Mouse (Mus musculus) embryonic facial prominence, embryonic 11.5 days (tissue): Measurements from ENCODE around the gene Tmem59l. TPM values are rescaled to one million over a fixed set of nuclear protein-coding genes. Genes with fewer than 3 reads are reported as not detected.

Experiments used
- ATAC-seq: fragments of 200-750 bp; cut with Nextera tagmentation; replicated peaks from 2 replicates; pipeline ENCODE4 v1.8.0; 2017; ENCODE audit warnings: low read depth; ENCODE audit not compliant: insufficient number of reproducible peaks, low FRiP score, low TSS enrichment
- DNase-seq: peaks from one replicate; pipeline ENCODE4 v3.0.0-alpha.2; 2015; ENCODE audit warnings: low spot score
- H3K27ac ChIP-seq: fragments of 300-500 bp; sonication (generic); replicated peaks from 2 replicates; pipeline ENCODE4 v1.5.1; 2014; ENCODE audit warnings: mild to moderate bottlenecking, low read depth, low read length, control low read depth
- H3K27me3 ChIP-seq: fragments of 300-500 bp; sonication (generic); 2 replicates; pipeline ENCODE4 v1.6.1; 2014; ENCODE audit warnings: mild to moderate bottlenecking, low read length, moderate library complexity, mixed read lengths; ENCODE audit not compliant: control insufficient read depth, insufficient read depth
- H3K36me3 ChIP-seq: fragments of 300-500 bp; sonication (generic); replicated peaks from 2 replicates; pipeline ENCODE4 v1.6.1; 2014; ENCODE audit warnings: low read depth, mild to moderate bottlenecking, low read length, moderate library complexity, mixed read lengths; ENCODE audit not compliant: control insufficient read depth, insufficient read depth
- H3K4me1 ChIP-seq: fragments of 300-500 bp; sonication (generic); 2 replicates; pipeline ENCODE4 v1.6.1; 2014; ENCODE audit warnings: low read length, mixed read lengths; ENCODE audit not compliant: control insufficient read depth, insufficient read depth
- H3K4me2 ChIP-seq: fragments of 300-500 bp; sonication (generic); 2 replicates; pipeline ENCODE4 v1.6.1; 2014; ENCODE audit warnings: low read depth, mild to moderate bottlenecking, control low read depth, low read length, moderate library complexity
- H3K4me3 ChIP-seq: fragments of 300-500 bp; sonication (generic); 2 replicates; pipeline ENCODE4 v1.5.1; 2014; ENCODE audit warnings: low read depth, low read length, control low read depth
- H3K9ac ChIP-seq: fragments of 300-500 bp; sonication (generic); replicated peaks from 2 replicates; pipeline ENCODE4 v1.6.1; 2014; ENCODE audit warnings: mild to moderate bottlenecking, control low read depth, low read length
- H3K9me3 ChIP-seq: fragments of 300-500 bp; sonication (generic); replicated peaks from 2 replicates; pipeline ENCODE4 v1.6.1; 2016; ENCODE audit warnings: mild to moderate bottlenecking, low read length, inconsistent platforms, mixed read lengths; ENCODE audit not compliant: control insufficient read depth
- WGBS: fragments of 180-500 bp; shearing (Covaris S2); extraction: QIAGEN DNeasy Blood & Tissue Kit; methylation state at CpG from one replicate; pipeline ENCODE4 v1.1.7; 2014; 5-methylcytosine and 5-hydroxymethylcytosine counted together
- polyA plus RNA-seq: library from polyadenylated mRNA; unstranded; fragments of >200 nt; fragmentation: Nextera tagmentation; extraction: Ambion mirVana; gene quantifications from 2 replicates; pipeline ENCODE4 v1.2.1, GENCODE M21; 2014

Tmem59l gene
- polyA plus RNA-seq, 1 experiment from 2014 or later, result 25.4 TPM

DNA sequence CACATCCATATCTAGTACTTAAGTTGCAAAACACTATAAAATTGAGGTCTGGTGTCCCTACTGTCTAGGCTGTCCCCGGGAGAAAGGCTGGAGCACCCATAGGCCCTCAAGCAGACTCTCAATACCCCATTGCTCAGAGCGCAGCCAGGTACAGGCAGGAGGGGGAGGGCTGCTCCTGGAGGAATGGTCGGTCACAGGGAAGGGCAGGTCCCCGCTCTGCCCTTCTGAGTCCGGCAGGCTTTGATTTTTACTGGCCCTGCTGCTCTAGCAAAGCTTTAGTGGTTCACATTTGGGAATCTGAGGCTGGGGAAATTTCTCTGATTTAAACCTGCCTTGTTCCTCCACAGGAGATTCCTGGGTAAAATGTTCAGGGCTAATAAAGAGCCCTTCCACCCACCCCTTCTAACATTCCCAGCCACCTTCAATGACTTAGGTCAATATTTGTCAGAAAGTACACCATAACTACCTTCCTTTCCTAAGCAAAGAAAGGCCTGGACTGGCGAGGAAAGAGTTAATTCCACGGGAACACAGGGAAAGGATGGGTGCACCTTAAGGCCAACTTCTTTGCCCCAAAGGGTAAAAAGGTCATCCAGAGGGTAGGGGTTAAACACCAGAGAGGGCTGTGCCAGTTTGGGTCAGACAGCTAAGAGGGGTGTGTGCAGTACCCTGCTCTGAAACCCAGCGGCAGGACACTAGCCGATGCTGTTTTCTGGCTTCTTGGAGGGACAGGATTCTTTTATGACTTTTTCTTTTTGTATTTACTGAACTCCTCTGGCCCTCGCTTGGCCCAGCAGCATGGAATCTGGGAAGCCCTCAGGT lies 3.1 kb upstream of the Tmem59l start:
- peak overlapping the region; percentile 7; the same call in 1 of the 2 replicates for H3K4me2 ChIP-seq
- H3K9me3 ChIP-seq, result no peaks in the 10 kb centered on the region
- H3K36me3 ChIP-seq, result no peaks in the 10 kb centered on the region
- no peak overlapping the region for H3K4me3 ChIP-seq
- H3K27ac ChIP-seq, result no peak overlapping the region
- DNase-seq (no peak), ATAC-seq (no peak)
- no peak overlapping the region for H3K9ac ChIP-seq
- H3K4me1 ChIP-seq, result peaks cover 15% of the 10 kb centered on the region
- peaks cover 48% of the 10 kb centered on the region for H3K27me3 ChIP-seq
- 8% methylated on average over 10 of the region's 10 CpGs for WGBS

DNA sequence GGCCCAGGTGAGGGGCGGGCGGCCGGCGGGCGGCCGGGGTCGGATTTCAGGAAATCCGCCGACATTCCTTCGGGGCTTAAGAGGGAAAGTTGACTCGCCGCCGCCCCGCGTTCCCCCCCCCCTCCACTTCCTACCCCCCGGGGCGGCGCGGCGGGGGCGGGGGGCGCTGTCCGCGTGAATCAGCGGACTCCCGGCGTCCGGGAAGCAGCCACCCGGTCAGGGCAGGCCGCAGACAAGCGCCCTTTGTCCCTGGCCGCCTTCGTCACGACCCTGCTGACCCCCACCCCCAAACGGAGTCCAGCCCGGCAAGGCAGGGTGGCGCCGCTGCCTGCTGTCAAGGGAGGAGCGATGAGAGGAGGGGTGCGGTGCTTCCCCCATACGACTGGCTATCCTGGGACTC lies 2.4 kb upstream of the Tmem59l start:
- peaks cover 15% of the 10 kb centered on the region for H3K4me1 ChIP-seq

DNA sequence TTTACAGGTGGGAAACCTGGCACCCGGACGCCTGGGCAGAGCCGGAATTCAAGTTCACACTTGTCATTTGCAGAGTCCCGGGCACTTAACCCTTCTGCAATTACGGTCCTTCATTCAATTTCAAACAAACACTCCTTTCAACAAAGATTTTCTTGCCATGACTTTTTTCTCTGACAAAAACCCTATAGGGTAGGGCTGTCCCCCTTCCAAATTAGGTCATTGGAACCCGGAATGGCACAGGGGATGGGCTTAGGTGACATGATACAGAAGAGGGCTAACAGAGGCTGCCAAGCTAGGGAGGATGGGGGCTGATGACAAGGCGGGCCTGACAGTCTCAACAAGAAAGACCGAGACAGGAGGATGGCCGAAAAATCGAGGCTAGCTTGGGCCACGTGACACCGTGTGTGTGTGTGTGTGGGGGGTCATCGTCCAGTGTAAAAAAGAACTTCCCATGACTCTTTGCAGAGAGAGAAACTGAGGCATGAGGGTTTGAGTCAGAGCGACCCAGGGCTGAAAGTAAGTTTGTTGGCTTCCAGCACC lies 1.8 kb upstream of the Tmem59l start:
- Histone ChIP-seq H3K4me3 (peak overlapping the region; percentile 20), H3K36me3 (no peaks in the 10 kb centered on the region), H3K9ac (no peak overlapping the region), H3K27me3 (peaks cover 40% of the 10 kb centered on the region), H3K4me2 (peak overlapping the region; percentile 60), H3K9me3 (no peaks in the 10 kb centered on the region), H3K27ac (peak overlapping the region; percentile 16; the same call in 1 of the 2 replicates), H3K4me1 (peaks cover 15% of the 10 kb centered on the region)
- WGBS, result under 1% methylated on average over 14 of the region's 14 CpGs
- DNase-seq (no peak), ATAC-seq (no peak)

More for the DNA sequence above, 2.4 kb upstream of the Tmem59l start:
- Histone ChIP-seq H3K36me3 (no peaks in the 10 kb centered on the region), H3K9me3 (no peaks in the 10 kb centered on the region), H3K4me2 (peak overlapping the region; percentile 60), H3K9ac (0 out of 2 replicates have a peak overlapping the region, but pooled peaks have one; percentile 18), H3K4me3 (peak overlapping the region; percentile 20), H3K27ac (peak overlapping the region; percentile 29; the same call in 1 of the 2 replicates), H3K27me3 (peaks cover 45% of the 10 kb centered on the region)
- DNase-seq (peak; percentile 59), ATAC-seq (no peak)
- WGBS, result 0% methylated on average over 29 of the region's 41 CpGs

DNA sequence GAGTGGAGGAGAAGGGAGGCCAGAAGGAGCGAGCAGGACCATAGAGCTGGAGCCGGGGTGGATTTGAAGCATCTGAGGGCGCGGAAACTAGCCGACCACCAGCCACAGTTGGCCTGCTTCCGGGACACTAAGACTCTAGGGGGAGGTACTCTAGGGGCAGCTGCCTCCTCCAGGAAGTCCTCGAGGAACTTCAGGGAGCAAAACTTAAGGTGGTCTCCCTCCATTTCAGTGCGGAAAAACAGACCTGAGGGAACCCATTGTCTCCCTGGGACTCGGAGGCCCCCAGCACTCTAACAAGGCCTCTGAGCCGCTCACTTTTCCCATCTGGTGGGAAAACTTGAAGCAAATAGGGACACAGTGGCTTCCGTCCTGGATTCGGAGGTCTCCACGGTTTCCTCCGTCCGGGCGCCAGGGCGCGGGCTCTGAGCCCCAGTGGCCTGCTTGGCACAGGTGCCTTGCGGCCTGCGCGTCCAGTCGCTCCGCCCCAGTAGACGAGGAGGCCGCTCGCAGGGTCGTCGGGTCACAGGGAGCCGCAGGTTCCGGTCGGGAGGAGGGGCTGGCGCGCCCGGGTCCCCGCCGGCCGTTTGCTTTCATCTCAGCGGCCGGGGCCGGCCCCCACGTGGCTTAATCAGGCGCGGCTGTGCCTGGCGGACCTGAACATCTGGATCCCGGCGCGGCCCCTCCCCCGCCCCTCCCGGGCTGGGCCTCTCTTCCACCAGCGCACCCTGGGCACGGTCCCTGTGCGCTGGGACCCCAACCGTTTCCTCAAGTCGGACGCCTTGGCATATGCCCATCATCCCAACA lies 1.0 kb upstream of the Tmem59l start:
- no peaks in the 10 kb centered on the region for H3K36me3 ChIP-seq
- WGBS, result 2% methylated on average over 54 of the region's 55 CpGs
- peak overlapping the region; percentile 55 for H3K4me2 ChIP-seq
- peaks cover 13% of the 10 kb centered on the region for H3K4me1 ChIP-seq
- H3K9me3 ChIP-seq, result no peaks in the 10 kb centered on the region
- H3K4me3 ChIP-seq, result peak overlapping the region; percentile 8
- peaks cover 32% of the 10 kb centered on the region for H3K27me3 ChIP-seq
- DNase-seq (peak; percentile 83), ATAC-seq (peak; percentile 30; the same call in 1 of the 2 replicates)
- H3K9ac ChIP-seq, result peak overlapping the region; percentile 32; the same call in 1 of the 2 replicates
- no peak overlapping the region; the same call in 1 of the 2 replicates for H3K27ac ChIP-seq

DNA sequence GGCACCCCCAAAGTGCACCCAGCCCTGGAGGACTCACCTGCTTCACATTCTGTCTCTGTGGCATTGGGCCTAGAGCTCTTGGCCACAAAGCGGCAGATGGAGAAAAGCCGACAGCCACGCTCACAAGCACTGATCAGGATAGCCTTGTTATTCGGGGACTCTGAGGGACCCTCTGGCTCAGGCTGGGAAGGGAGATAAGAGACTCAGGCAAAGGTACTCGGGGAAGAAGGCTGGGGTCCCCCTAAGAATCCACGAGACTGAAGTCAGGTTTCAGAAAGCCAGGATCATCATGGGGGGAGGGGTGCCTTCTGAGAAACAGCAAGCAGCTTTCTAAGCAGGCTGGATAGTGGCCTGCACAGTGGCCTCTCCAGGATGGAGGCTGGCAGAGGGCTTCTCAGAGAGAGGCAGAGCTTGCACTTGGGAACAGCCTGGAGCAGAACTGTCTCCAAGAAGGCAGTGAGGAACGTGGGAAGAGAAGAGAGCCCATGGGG lies 922 bp downstream of the Tmem59l start:
- no peaks in the 10 kb centered on the region for H3K9me3 ChIP-seq
- H3K4me3 ChIP-seq, result no peak overlapping the region
- H3K27me3 ChIP-seq, result peaks cover 14% of the 10 kb centered on the region
- no peak overlapping the region for H3K27ac ChIP-seq
- peaks cover 11% of the 10 kb centered on the region for H3K4me1 ChIP-seq
- H3K4me2 ChIP-seq, result no peak overlapping the region
- no peak overlapping the region for H3K9ac ChIP-seq
- WGBS, result 39% methylated on average over 7 of the region's 7 CpGs
- ATAC-seq (no peak), DNase-seq (no peak)
- H3K36me3 ChIP-seq, result no peaks in the 10 kb centered on the region

DNA sequence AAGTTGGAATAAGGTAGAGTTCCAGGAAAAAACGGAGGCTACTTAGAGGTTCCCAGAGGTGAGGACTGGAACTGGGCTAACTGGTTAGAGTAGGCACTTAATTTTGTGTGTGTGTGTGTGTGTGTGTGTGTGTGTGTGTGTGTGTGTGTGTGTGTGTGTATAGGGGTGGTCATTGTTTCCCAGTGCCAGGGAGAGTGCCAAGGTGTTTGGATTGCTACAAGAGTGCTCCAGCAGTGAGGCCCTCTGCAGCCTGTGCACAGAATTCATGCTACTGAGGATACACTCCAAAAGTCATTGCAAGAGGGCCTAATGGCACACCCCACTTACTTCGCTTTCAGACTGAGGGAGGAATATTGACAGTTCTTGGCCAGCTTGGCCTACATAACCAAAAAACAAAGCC lies 4.2 kb downstream of the Tmem59l start:
- no peaks in the 10 kb centered on the region; the same call in 1 of the 2 replicates for H3K4me1 ChIP-seq
- DNase-seq (no peak), ATAC-seq (no peak)
- H3K9ac ChIP-seq, result no peak overlapping the region
- 61% methylated on average over 2 of the region's 2 CpGs for WGBS
- H3K4me2 ChIP-seq, result no peak overlapping the region
- H3K27me3 ChIP-seq, result peaks cover 7% of the 10 kb centered on the region
- H3K27ac ChIP-seq, result no peak overlapping the region
- H3K4me3 ChIP-seq, result no peak overlapping the region
- H3K9me3 ChIP-seq, result no peaks in the 10 kb centered on the region
- no peaks in the 10 kb centered on the region for H3K36me3 ChIP-seq

DNA sequence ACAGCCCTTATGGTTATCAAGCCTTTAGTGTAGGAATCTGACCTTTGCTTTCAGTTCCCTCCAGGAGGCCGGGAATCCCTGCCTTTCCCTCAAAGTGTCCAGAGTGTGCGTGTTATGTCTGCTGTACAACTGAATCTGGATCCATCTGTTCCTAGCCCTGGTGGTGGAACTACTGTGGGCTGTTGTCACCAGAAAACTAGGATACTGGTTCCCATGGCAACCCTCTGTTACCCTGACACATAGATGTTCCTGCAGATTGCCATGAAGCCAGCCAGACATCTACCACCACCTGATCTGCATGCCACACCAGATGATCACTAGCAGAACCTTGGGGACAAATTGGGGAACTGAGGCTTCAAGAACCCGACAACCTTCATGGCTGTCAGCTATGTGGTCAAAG lies 5.2 kb downstream of the Tmem59l start:
- DNase-seq (no peak), ATAC-seq (no peak)
- Histone ChIP-seq H3K9me3 (no peaks in the 10 kb centered on the region), H3K4me1 (no peaks in the 10 kb centered on the region), H3K27ac (no peak overlapping the region), H3K9ac (no peak overlapping the region), H3K4me3 (no peak overlapping the region), H3K36me3 (no peaks in the 10 kb centered on the region), H3K4me2 (no peak overlapping the region), H3K27me3 (peaks cover 2% of the 10 kb centered on the region)
- 80% methylated on average over 3 of the region's 3 CpGs for WGBS
